Mouse (Mus musculus) liver, adult 2 months (tissue): ENCODE data around the gene Ing5. TPM values are rescaled to one million over a fixed set of nuclear protein-coding genes. Genes with fewer than 3 reads are reported as not detected.
A peak's percentile ranks its signal among the peaks of the same experiment; 100 is the strongest.

Source experiments
- DNase-seq: peaks from one replicate; pipeline ENCODE4 v3.0.0-alpha.2; 2011; ENCODE audit warnings: low read depth, low spot score; ENCODE audit errors: extremely low read depth
- H3K27ac ChIP-seq: fragments of 200-500 bp; replicated peaks from 2 replicates; pipeline ENCODE4 v1.5.1; 2012; ENCODE audit warnings: low read depth, mild to moderate bottlenecking, control low read depth, inconsistent platforms, low read length; ENCODE audit not compliant: insufficient read depth
- H3K27me3 ChIP-seq: fragments of 200-500 bp; 2 replicates; pipeline ENCODE4 v1.6.1; 2012; ENCODE audit warnings: mild to moderate bottlenecking, moderate library complexity, low read length, inconsistent platforms; ENCODE audit not compliant: control insufficient read depth, insufficient read depth
- H3K36me3 ChIP-seq: fragments of 200-500 bp; 2 replicates; pipeline ENCODE4 v1.6.1; 2012; ENCODE audit warnings: low read length, inconsistent platforms; ENCODE audit not compliant: control insufficient read depth, insufficient read depth
- H3K4me1 ChIP-seq: fragments of 200-500 bp; 2 replicates; pipeline ENCODE4 v1.6.1; 2011; ENCODE audit warnings: low read length; ENCODE audit not compliant: control insufficient read depth, insufficient read depth
- H3K4me3 ChIP-seq: fragments of 200-500 bp; 2 replicates; pipeline ENCODE4 v1.5.1; 2011; ENCODE audit warnings: low read depth, mild to moderate bottlenecking, control low read depth, low read length, moderate library complexity; ENCODE audit not compliant: insufficient read depth
- H3K79me2 ChIP-seq: fragments of 200-500 bp; 2 replicates; pipeline ENCODE4 v1.6.1; 2012; ENCODE audit warnings: inconsistent platforms, mild to moderate bottlenecking, low read length, moderate library complexity; ENCODE audit not compliant: control insufficient read depth, insufficient read depth
- H3K9ac ChIP-seq: fragments of 200-500 bp; 2 replicates; pipeline ENCODE4 v1.6.1; 2012; ENCODE audit warnings: low read depth, mild to moderate bottlenecking, control low read depth, inconsistent platforms, low read length
- CTCF ChIP-seq: fragments of 200-500 bp; IDR thresholded peaks from 2 replicates; pipeline ENCODE4 v1.5.1; 2011; ENCODE audit warnings: low read depth, low read length, control low read depth
- POLR2A ChIP-seq: fragments of 200-500 bp; IDR thresholded peaks from 2 replicates; pipeline ENCODE4 v1.6.1; 2011; ENCODE audit warnings: low read length, control low read depth; ENCODE audit not compliant: insufficient read depth; ENCODE audit errors: extremely low read depth
- WGBS: fragments of 180-500 bp; shearing (Covaris S2); methylation state at CpG from one replicate; pipeline ENCODE4 v1.1.7; 2018; 5-methylcytosine and 5-hydroxymethylcytosine counted together
- polyA plus RNA-seq: library from polyadenylated mRNA; depleted of rRNA; stranded (reverse); fragments of >200 nt; gene quantifications from 2 replicates; pipeline ENCODE4 v1.2.3, GENCODE M21; 2012
- total RNA-seq: library from RNA; depleted of rRNA; stranded (reverse); fragments of >200 nt; gene quantifications from 2 replicates; pipeline ENCODE4 v1.2.3, GENCODE M21; 2014

Gene Ing5
- total and polyA plus RNA-seq, 2 experiments = 2.7 to 4.4 TPM

GRCm38 (mm10) chr1:93817823-93818532, 14.2 kb downstream of the Ing5 start:
- no peak for TF ChIP-seq POLR2A
- no peak for TF ChIP-seq CTCF

GRCm38 (mm10) chr1:93818722-93819121, 15.0 kb downstream of the Ing5 start:
- no peak overlapping the region for H3K9ac ChIP-seq
- no peaks in the 10 kb centered on the region for H3K27me3 ChIP-seq
- WGBS = 82% methylated on average over 7 of the region's 7 CpGs
- H3K27ac ChIP-seq = no peak overlapping the region
- TF ChIP-seq CTCF (no peak), POLR2A (no peak)
- H3K36me3 ChIP-seq = peaks cover 22% of the 10 kb centered on the region; the same call in 1 of the 2 replicates
- H3K4me3 ChIP-seq = no peak overlapping the region
- H3K79me2 ChIP-seq = no peaks in the 10 kb centered on the region
- H3K4me1 ChIP-seq = no peaks in the 10 kb centered on the region
- DNase-seq = no peak

More at GRCm38 (mm10) chr1:93817823-93818532, 14.2 kb downstream of the Ing5 start:
- no peaks in the 10 kb centered on the region for H3K79me2 ChIP-seq
- H3K27ac ChIP-seq = no peak overlapping the region
- WGBS = 90% methylated on average over 8 of the region's 8 CpGs
- no peak overlapping the region for H3K9ac ChIP-seq
- no peaks in the 10 kb centered on the region for H3K4me1 ChIP-seq
- no peak overlapping the region for H3K4me3 ChIP-seq
- H3K27me3 ChIP-seq = no peaks in the 10 kb centered on the region
- peaks cover 29% of the 10 kb centered on the region; the same call in 1 of the 2 replicates for H3K36me3 ChIP-seq
- DNase-seq = no peak

- no peak for TF ChIP-seq POLR2A
- TF ChIP-seq CTCF = no peak
- WGBS = 77% methylated on average over 3 of the region's 3 CpGs
- H3K27me3 ChIP-seq = no peaks in the 10 kb centered on the region
- no peaks in the 10 kb centered on the region for H3K79me2 ChIP-seq
- H3K4me3 ChIP-seq = no peak overlapping the region
- no peak for DNase-seq
- H3K4me1 ChIP-seq = peaks cover 2% of the 10 kb centered on the region; the same call in 1 of the 2 replicates
- H3K36me3 ChIP-seq = peaks cover 4% of the 10 kb centered on the region; the same call in 1 of the 2 replicates
- H3K27ac ChIP-seq = no peak overlapping the region
- H3K9ac ChIP-seq = no peak overlapping the region
These were observed 20.2 kb downstream of the Ing5 start for GRCm38 (mm10) chr1:93823796-93824495.

GRCm38 (mm10) chr1:93824609-93825008, 20.8 kb downstream of the Ing5 start, which contains the start of gene D2hgdh:
TSS of gene D2hgdh (plus strand) at chr1:93824909.
- TF ChIP-seq CTCF = no peak
- TF ChIP-seq POLR2A = no peak
- 11% methylated on average over 10 of the region's 10 CpGs for WGBS
- H3K36me3 ChIP-seq = peaks cover 4% of the 10 kb centered on the region; the same call in 1 of the 2 replicates
- peak within 1 kb of the TSS; percentile 71 for H3K4me3 ChIP-seq
- H3K27ac ChIP-seq = peak within 1 kb of the TSS; percentile 85
- H3K9ac ChIP-seq = peak within 1 kb of the TSS; percentile 79
- H3K79me2 ChIP-seq = no peaks in the 10 kb centered on the region
- DNase-seq = no peak
- no peaks in the 10 kb centered on the region for H3K27me3 ChIP-seq
- H3K4me1 ChIP-seq = peaks cover 2% of the 10 kb centered on the region; the same call in 1 of the 2 replicates

GRCm38 (mm10) chr1:93825105-93825674, 21.4 kb downstream of the Ing5 start:
- H3K36me3 ChIP-seq = peaks cover 2% of the 10 kb centered on the region; the same call in 1 of the 2 replicates
- TF ChIP-seq CTCF = no peak
- TF ChIP-seq POLR2A = peak; percentile 93
- under 1% methylated on average over 30 of the region's 30 CpGs for WGBS
- peak overlapping the region; percentile 71 for H3K4me3 ChIP-seq
- H3K4me1 ChIP-seq = peaks cover 2% of the 10 kb centered on the region; the same call in 1 of the 2 replicates
- peak overlapping the region; percentile 79 for H3K9ac ChIP-seq
- no peaks in the 10 kb centered on the region for H3K79me2 ChIP-seq
- H3K27ac ChIP-seq = peak overlapping the region; percentile 85
- no peaks in the 10 kb centered on the region for H3K27me3 ChIP-seq
- peak; percentile 94 for DNase-seq
